Mouse (Mus musculus) ES-E14 (cell line): Measurements from ENCODE around the gene Phyhipl. TPM values are rescaled to one million over a fixed set of nuclear protein-coding genes. Genes with fewer than 3 reads are reported as not detected.

ENCODE experiments used
- DNase-seq: peaks from one replicate; pipeline ENCODE4 v3.0.0-alpha.2; 2013; ENCODE audit warnings: low read depth, low spot score
- H3K27ac ChIP-seq: 2 replicates; pipeline ENCODE4 v1.5.1; 2012; ENCODE audit warnings: low read depth, mild to moderate bottlenecking, low read length, moderate library complexity, mixed read lengths; ENCODE audit not compliant: poor library complexity, insufficient read depth, severe bottlenecking
- H3K36me3 ChIP-seq: 2 replicates; pipeline ENCODE4 v1.6.1; 2012; ENCODE audit warnings: mild to moderate bottlenecking, low read length, moderate library complexity, mixed read lengths; ENCODE audit not compliant: control insufficient read depth, poor library complexity, insufficient read depth, severe bottlenecking
- H3K4me1 ChIP-seq, 2 experiments: fragments of 150-350 bp in 1 of 2; sonication (generic) in 1 of 2; 2 replicates each; pipeline ENCODE4 v1.6.1; 2012; ENCODE audit warnings: low read length in 2 of 2, mild to moderate bottlenecking in 1 of 2, mixed read lengths in 1 of 2; ENCODE audit not compliant: control insufficient read depth in 2 of 2, insufficient read depth in 2 of 2, poor library complexity in 1 of 2
- H3K4me3 ChIP-seq, 2 experiments: fragments of 150-350 bp in 1 of 2; sonication (generic) in 1 of 2; 2 replicates each; pipeline ENCODE4 v1.5.1; 2012; ENCODE audit warnings: low read length in 2 of 2, low read depth in 1 of 2, mild to moderate bottlenecking in 1 of 2, mixed read lengths in 1 of 2; ENCODE audit not compliant: insufficient read depth in 1 of 2, poor library complexity in 1 of 2, severe bottlenecking in 1 of 2
- H3K9ac ChIP-seq: 2 replicates; pipeline ENCODE4 v1.6.1; 2012; ENCODE audit warnings: low read depth, mild to moderate bottlenecking, low read length, mixed read lengths; ENCODE audit not compliant: poor library complexity, insufficient read depth, severe bottlenecking
- H3K9me3 ChIP-seq: fragments of 150-350 bp; sonication (generic); 2 replicates; pipeline ENCODE4 v1.6.1; 2012; ENCODE audit warnings: low read depth, mild to moderate bottlenecking, low read length; ENCODE audit not compliant: control insufficient read depth, insufficient read depth
- CHD2 ChIP-seq: IDR thresholded peaks from 2 replicates; pipeline ENCODE4 v1.6.1; 2014; ENCODE audit warnings: mild to moderate bottlenecking, low read depth, low read length, inconsistent platforms
- HCFC1 ChIP-seq: IDR thresholded peaks from 2 replicates; pipeline ENCODE4 v1.6.1; 2012; ENCODE audit warnings: low read length, inconsistent platforms, borderline replicate concordance; ENCODE audit not compliant: insufficient read depth
- MAFK ChIP-seq: IDR thresholded peaks from 2 replicates; pipeline ENCODE4 v1.6.1; 2014; ENCODE audit warnings: mild to moderate bottlenecking, low read depth, low read length, inconsistent platforms; ENCODE audit not compliant: insufficient read depth
- ZC3H11A ChIP-seq: IDR thresholded peaks from 2 replicates; pipeline ENCODE4 v1.6.1; 2012; ENCODE audit warnings: low read depth, mild to moderate bottlenecking, inconsistent platforms, low read length, borderline replicate concordance
- ZNF384 ChIP-seq: IDR thresholded peaks from 2 replicates; pipeline ENCODE4 v1.6.1; 2012; ENCODE audit warnings: low read depth, low read length, inconsistent platforms
- in situ Hi-C, 2 experiments: fragments of 600-800 bp; cut with MboI; formaldehyde crosslinking; loops; one replicate each; pipeline ENCODE4 v1.15.1; 2025; ENCODE audit warnings: low sequenced_read_pairs in 2 of 2, inconsistent platforms in 1 of 2; ENCODE audit not compliant: unreplicated experiment in 2 of 2
- total RNA-seq: library from RNA; depleted of rRNA; stranded (reverse); fragments of 300-350 nt; gene quantifications from 2 replicates; pipeline ENCODE4 v1.2.3, GENCODE M21; 2012; rRNA removed

Gene Phyhipl
- total RNA-seq, 1 experiment, result 1.5 TPM

GRCm38 (mm10) chr10:70507880-70508279 lies 147.9 kb downstream of the Phyhipl start:
- DNase-seq, result no peak
- in situ Hi-C loops, result no loop called here
- Histone ChIP-seq H3K27ac (no peak overlapping the region), H3K9ac (no peak overlapping the region), H3K9me3 (no peaks in the 10 kb centered on the region), H3K36me3 (no peaks in the 10 kb centered on the region), H3K4me1 (peaks cover 0 to 2% of the 10 kb centered on the region in 2 experiments; a peak in 1 of 4 replicates), H3K4me3 (no peak overlapping the region)
- TF ChIP-seq HCFC1 (no peak), CHD2 (no peak), ZNF384 (no peak), MAFK (no peak), ZC3H11A (peak; percentile 42; the same call in 1 of the 2 replicates)

Other genes with a start within 250 kb of the Phyhipl start
- gene Fam13c, start 215.5 kb downstream of the Phyhipl start, total RNA-seq, result 4.0 and 4.4 TPM in 2 replicates